Mouse (Mus musculus) limb, embryonic 15.5 days (tissue): ENCODE data around the gene Foxp1. TPM values are rescaled to one million over a fixed set of nuclear protein-coding genes. Genes with fewer than 3 reads are reported as not detected.

Experiments used
- ATAC-seq: fragments of 200-750 bp; cut with Nextera tagmentation; 2 replicates; pipeline ENCODE4 v1.8.0; 2017; ENCODE audit warnings: low read depth, moderate TSS enrichment; ENCODE audit not compliant: insufficient number of reproducible peaks, low FRiP score, low TSS enrichment
- H3K27ac ChIP-seq: fragments of 300-500 bp; sonication (generic); 2 replicates; pipeline ENCODE4 v1.5.1; 2015; ENCODE audit warnings: moderate library complexity, mild to moderate bottlenecking, inconsistent platforms
- H3K27me3 ChIP-seq: fragments of 300-500 bp; sonication (generic); 2 replicates; pipeline ENCODE4 v1.6.1; 2015; ENCODE audit warnings: inconsistent platforms
- H3K36me3 ChIP-seq: fragments of 300-500 bp; sonication (generic); 2 replicates; pipeline ENCODE4 v1.6.1; 2015; ENCODE audit warnings: inconsistent platforms
- H3K4me1 ChIP-seq: fragments of 300-500 bp; sonication (generic); 2 replicates; pipeline ENCODE4 v1.6.1; 2015; ENCODE audit warnings: inconsistent platforms
- H3K4me2 ChIP-seq: fragments of 300-500 bp; sonication (generic); 2 replicates; pipeline ENCODE4 v1.6.1; 2015; ENCODE audit warnings: mild to moderate bottlenecking, inconsistent platforms
- H3K4me3 ChIP-seq: fragments of 300-500 bp; sonication (generic); 2 replicates; pipeline ENCODE4 v1.5.1; 2015; ENCODE audit warnings: mild to moderate bottlenecking, inconsistent platforms
- H3K9ac ChIP-seq: fragments of 300-500 bp; sonication (generic); 2 replicates; pipeline ENCODE4 v1.6.1; 2015; ENCODE audit warnings: inconsistent platforms
- H3K9me3 ChIP-seq: fragments of 300-500 bp; sonication (generic); 2 replicates; pipeline ENCODE4 v1.6.1; 2016; ENCODE audit warnings: inconsistent platforms
- WGBS: fragments of 180-500 bp; shearing (Covaris S2); methylation state at CpG from one replicate; pipeline ENCODE4 v1.1.7; 2015; 5-methylcytosine and 5-hydroxymethylcytosine counted together
- polyA plus RNA-seq: library from polyadenylated mRNA; unstranded; fragments of >200 nt; fragmentation: Nextera tagmentation; extraction: Ambion mirVana; gene quantifications from 2 replicates; pipeline ENCODE4 v1.2.1, GENCODE M21; 2015

The Foxp1 gene
- polyA plus RNA-seq, 1 experiment from 2014 or later: 142 TPM

DNA sequence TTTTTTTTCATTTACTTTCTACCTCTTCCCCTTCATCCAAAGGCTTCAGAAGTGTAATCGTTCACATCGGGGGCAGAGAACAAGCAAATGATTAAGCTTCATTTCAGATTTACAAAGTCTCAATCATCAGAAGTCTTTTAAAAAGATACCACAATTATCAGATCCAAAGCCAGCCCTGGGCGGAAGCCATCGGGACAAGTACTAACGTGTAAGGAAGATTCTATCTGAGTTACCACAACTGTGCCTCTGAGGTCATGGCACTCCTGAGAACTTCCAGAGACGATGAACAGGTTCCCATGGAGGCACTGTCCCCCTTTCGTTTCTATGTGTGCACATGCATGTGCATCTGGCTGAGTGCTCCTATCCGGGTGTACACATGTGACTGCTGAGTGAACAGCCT, 269.2 kb downstream of the Foxp1 start:
- WGBS: 76% methylated on average over 8 of the region's 8 CpGs
- no peak overlapping the region for H3K9ac ChIP-seq
- no peaks in the 10 kb centered on the region for H3K9me3 ChIP-seq
- H3K4me1 ChIP-seq: no peaks in the 10 kb centered on the region
- ATAC-seq: no peak
- no peak overlapping the region for H3K4me3 ChIP-seq
- H3K36me3 ChIP-seq: no peaks in the 10 kb centered on the region
- H3K27ac ChIP-seq: no peak overlapping the region
- H3K4me2 ChIP-seq: no peak overlapping the region
- H3K27me3 ChIP-seq: no peaks in the 10 kb centered on the region

DNA sequence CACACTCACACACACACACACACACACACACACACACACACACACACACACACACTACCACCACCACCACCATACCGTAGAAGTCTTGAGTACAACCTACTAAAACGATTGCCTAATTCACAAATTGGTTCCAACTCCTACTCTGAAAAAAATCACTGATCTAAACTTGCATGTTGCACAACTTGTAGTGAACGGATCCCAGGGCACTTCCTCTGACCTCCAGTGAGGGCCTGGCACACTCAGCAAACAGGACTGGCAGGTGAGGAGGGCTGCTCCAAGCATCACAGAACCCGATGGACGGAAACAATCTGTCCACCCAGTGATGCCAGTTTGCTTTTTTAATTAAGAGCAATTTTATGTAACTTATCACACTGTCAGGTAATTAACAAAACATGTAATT, 269.7 kb downstream of the Foxp1 start:
- Histone ChIP-seq H3K4me2 (no peak overlapping the region), H3K4me3 (no peak overlapping the region), H3K4me1 (no peaks in the 10 kb centered on the region), H3K36me3 (no peaks in the 10 kb centered on the region), H3K27ac (no peak overlapping the region), H3K9me3 (no peaks in the 10 kb centered on the region), H3K27me3 (no peaks in the 10 kb centered on the region), H3K9ac (no peak overlapping the region)
- 62% methylated on average over 5 of the region's 5 CpGs for WGBS
- no peak for ATAC-seq

DNA sequence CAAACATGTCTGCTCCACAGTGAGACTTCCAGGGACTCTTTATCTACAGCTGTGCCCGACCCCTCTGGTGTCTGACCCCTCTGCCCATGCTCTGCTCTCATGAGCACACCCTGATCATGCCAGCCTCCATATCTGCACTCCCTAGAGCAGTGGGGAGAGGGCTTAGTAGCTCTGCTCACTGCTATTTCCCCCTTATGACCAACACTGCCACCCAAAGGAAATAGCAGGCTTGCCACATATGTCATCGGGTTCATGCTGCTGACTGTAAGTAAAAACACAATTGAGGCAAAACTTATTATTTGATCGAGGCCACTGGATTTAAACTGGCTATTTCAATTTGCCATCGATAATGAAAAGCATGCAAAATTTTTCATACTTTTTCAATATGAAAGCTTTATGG, 270.6 kb downstream of the Foxp1 start:
- 86% methylated on average over 4 of the region's 4 CpGs for WGBS
- no peak overlapping the region for H3K4me3 ChIP-seq
- no peaks in the 10 kb centered on the region for H3K4me1 ChIP-seq
- H3K36me3 ChIP-seq: 0 out of 2 replicates have a peak, but pooled peaks cover 3% of the 10 kb centered on the region
- no peaks in the 10 kb centered on the region for H3K27me3 ChIP-seq
- no peak overlapping the region for H3K4me2 ChIP-seq
- H3K9me3 ChIP-seq: no peaks in the 10 kb centered on the region
- H3K9ac ChIP-seq: no peak overlapping the region
- no peak for ATAC-seq
- H3K27ac ChIP-seq: no peak overlapping the region

GRCm38 (mm10) chr6:99251222-99251621, 271.3 kb downstream of the Foxp1 start:
- Histone ChIP-seq H3K27ac (no peak overlapping the region), H3K9me3 (no peaks in the 10 kb centered on the region), H3K4me2 (no peak overlapping the region), H3K4me3 (no peak overlapping the region), H3K4me1 (no peaks in the 10 kb centered on the region), H3K27me3 (no peaks in the 10 kb centered on the region), H3K9ac (no peak overlapping the region), H3K36me3 (0 out of 2 replicates have a peak, but pooled peaks cover 3% of the 10 kb centered on the region)
- no peak for ATAC-seq
- 79% methylated on average over 3 of the region's 3 CpGs for WGBS

GRCm38 (mm10) chr6:99249496-99250030, 273.0 kb downstream of the Foxp1 start:
- no peaks in the 10 kb centered on the region for H3K9me3 ChIP-seq
- H3K4me2 ChIP-seq: no peak overlapping the region
- H3K4me3 ChIP-seq: no peak overlapping the region
- H3K4me1 ChIP-seq: no peaks in the 10 kb centered on the region
- no peaks in the 10 kb centered on the region for H3K27me3 ChIP-seq
- no peak overlapping the region for H3K27ac ChIP-seq
- ATAC-seq: no peak
- 69% methylated on average over 5 of the region's 5 CpGs for WGBS
- no peak overlapping the region for H3K9ac ChIP-seq
- 0 out of 2 replicates have a peak, but pooled peaks cover 3% of the 10 kb centered on the region for H3K36me3 ChIP-seq

- WGBS: 55% methylated on average over 8 of the region's 8 CpGs
- H3K27me3 ChIP-seq: no peaks in the 10 kb centered on the region
- no peaks in the 10 kb centered on the region for H3K9me3 ChIP-seq
- no peak overlapping the region for H3K4me3 ChIP-seq
- no peaks in the 10 kb centered on the region for H3K4me1 ChIP-seq
- no peak overlapping the region for H3K9ac ChIP-seq
- 0 out of 2 replicates have a peak, but pooled peaks cover 3% of the 10 kb centered on the region for H3K36me3 ChIP-seq
- H3K27ac ChIP-seq: no peak overlapping the region
- ATAC-seq: no peak
- no peak overlapping the region for H3K4me2 ChIP-seq
Observed at GRCm38 (mm10) chr6:99248396-99248795, 274.1 kb downstream of the Foxp1 start.

DNA sequence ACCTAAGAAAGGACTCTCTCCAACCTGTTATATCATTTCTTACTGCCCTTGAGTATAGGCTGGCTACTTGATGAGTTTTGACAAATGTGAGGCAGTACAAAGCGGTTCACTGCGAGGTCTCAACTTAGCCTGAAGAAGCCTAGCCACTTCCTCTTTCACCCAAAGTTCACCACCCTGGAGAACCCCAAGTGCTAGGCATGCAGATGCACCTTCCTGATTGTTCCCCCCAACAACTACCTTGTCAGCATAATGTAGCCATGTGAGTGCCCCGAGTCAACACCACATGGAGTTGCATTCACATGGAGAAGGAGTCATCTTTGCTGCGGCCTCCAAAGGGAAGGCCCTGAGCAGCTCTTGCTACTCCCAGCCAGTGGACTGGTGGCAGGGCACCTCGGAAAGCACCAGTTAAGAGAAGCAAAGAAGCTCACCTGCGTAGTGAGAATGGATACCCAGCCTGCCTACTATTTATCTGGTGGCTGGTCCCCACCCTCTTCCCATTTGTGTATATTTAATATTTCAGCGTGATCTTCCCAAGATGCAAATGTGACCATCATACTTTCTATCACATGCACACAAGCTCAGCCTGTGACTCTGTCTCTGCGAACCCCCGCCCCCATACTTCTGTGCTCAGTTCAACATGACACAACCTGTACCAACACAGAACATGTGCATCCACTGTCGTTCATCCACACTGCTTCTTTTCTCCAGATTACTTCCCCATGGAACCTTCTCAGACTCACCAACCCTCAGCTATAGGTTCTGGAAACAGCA, 280.7 kb downstream of the Foxp1 start:
- H3K9ac ChIP-seq: no peak overlapping the region
- no peaks in the 10 kb centered on the region for H3K36me3 ChIP-seq
- no peak overlapping the region for H3K4me3 ChIP-seq
- no peak overlapping the region for H3K4me2 ChIP-seq
- no peaks in the 10 kb centered on the region for H3K9me3 ChIP-seq
- no peak for ATAC-seq
- no peak overlapping the region for H3K27ac ChIP-seq
- H3K27me3 ChIP-seq: no peaks in the 10 kb centered on the region
- WGBS: 92% methylated on average over 10 of the region's 10 CpGs
- H3K4me1 ChIP-seq: no peaks in the 10 kb centered on the region

- Histone ChIP-seq H3K9ac (no peak overlapping the region), H3K27me3 (no peaks in the 10 kb centered on the region), H3K27ac (no peak overlapping the region), H3K9me3 (no peaks in the 10 kb centered on the region), H3K4me2 (no peak overlapping the region), H3K4me3 (no peak overlapping the region), H3K4me1 (0 out of 2 replicates have a peak, but pooled peaks cover 2% of the 10 kb centered on the region), H3K36me3 (no peaks in the 10 kb centered on the region)
- ATAC-seq: no peak
Observed at GRCm38 (mm10) chr6:99240764-99241163, 281.8 kb downstream of the Foxp1 start.

DNA sequence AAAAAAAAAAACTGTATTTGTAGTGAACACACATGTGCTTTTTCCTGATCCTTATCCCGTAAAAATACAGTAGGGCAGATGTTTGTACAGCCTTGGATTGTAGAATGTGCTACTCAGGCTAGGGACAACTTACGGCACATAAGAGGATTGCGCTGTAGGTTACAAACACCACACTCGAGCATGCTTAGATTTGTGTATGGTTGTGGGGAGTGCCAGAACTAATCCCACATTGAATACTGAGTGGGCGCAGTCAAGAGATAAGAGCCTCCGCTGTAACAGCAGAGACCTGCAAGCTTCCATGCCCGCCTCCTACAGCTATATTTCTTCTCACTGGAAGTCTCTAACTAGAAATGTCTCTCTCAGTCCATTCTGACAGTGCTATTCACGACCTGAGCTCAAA, 286.9 kb downstream of the Foxp1 start:
- H3K9ac ChIP-seq: no peak overlapping the region
- H3K4me2 ChIP-seq: no peak overlapping the region
- H3K4me1 ChIP-seq: peaks cover 23% of the 10 kb centered on the region; the same call in 1 of the 2 replicates
- no peaks in the 10 kb centered on the region for H3K27me3 ChIP-seq
- no peak for ATAC-seq
- WGBS: 70% methylated on average over 8 of the region's 8 CpGs
- no peaks in the 10 kb centered on the region for H3K9me3 ChIP-seq
- peak overlapping the region; percentile 40; the same call in 1 of the 2 replicates for H3K27ac ChIP-seq
- no peaks in the 10 kb centered on the region for H3K36me3 ChIP-seq
- no peak overlapping the region for H3K4me3 ChIP-seq

DNA sequence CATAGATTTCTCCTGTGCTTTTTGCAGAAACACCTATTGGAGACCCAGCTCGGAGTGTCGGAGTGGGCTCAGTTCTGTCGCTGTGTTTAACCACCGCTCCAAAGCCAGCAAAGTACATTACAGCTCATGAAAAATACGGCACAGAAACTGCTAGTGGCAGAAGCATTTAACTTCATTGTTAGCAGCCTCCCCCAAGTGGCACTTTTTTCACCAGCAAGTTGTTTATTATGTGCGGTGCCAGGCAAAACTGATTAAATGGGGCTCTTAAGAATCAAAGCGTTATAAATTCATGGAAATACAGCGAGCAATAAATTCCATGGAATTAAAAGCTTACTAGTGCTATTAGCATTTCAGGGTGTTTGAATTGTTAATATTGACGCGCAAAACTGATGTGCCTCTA, 289.1 kb downstream of the Foxp1 start:
- WGBS: 43% methylated on average over 10 of the region's 10 CpGs

DNA sequence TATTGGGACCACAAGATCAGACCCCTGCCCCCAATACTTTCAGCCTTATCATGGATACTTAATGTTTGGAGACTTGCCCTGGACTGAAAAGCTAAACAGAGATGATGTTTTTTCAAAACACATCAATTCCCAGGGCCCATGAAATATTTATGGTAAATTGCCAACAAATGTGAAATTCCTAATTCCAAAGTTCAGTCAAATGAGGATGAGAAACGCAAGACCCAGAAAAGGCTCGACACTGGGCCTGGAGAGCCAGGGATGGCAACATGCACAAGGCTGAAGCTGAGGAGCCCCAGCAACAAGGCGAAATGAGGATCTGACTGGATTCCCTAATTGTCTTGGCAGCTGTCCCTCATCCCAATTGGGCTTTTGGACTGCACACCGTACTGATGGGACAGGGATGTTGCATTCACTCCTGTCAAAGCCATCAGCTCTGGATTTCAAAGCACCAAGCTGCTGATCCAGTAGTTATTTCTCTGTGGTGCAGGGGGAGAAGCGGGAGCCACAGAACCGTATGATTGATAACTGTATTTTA, 294.1 kb downstream of the Foxp1 start:
- no peak overlapping the region for H3K4me2 ChIP-seq
- no peak for ATAC-seq
- H3K27me3 ChIP-seq: no peaks in the 10 kb centered on the region
- H3K9me3 ChIP-seq: no peaks in the 10 kb centered on the region
- H3K9ac ChIP-seq: no peak overlapping the region
- no peak overlapping the region for H3K4me3 ChIP-seq
- WGBS: 78% methylated on average over 6 of the region's 6 CpGs
- H3K4me1 ChIP-seq: peaks cover 9% of the 10 kb centered on the region; the same call in 1 of the 2 replicates
- H3K36me3 ChIP-seq: no peaks in the 10 kb centered on the region
- no peak overlapping the region for H3K27ac ChIP-seq

More for the DNA sequence above, 289.1 kb downstream of the Foxp1 start:
- H3K9ac ChIP-seq: no peak overlapping the region
- H3K9me3 ChIP-seq: no peaks in the 10 kb centered on the region
- H3K27me3 ChIP-seq: no peaks in the 10 kb centered on the region
- H3K4me1 ChIP-seq: peaks cover 23% of the 10 kb centered on the region; the same call in 1 of the 2 replicates
- no peak overlapping the region for H3K4me2 ChIP-seq
- no peaks in the 10 kb centered on the region for H3K36me3 ChIP-seq
- ATAC-seq: no peak
- H3K4me3 ChIP-seq: no peak overlapping the region
- no peak overlapping the region for H3K27ac ChIP-seq

GRCm38 (mm10) chr6:99221147-99221546, 301.4 kb downstream of the Foxp1 start:
- no peak overlapping the region for H3K9ac ChIP-seq
- no peaks in the 10 kb centered on the region for H3K9me3 ChIP-seq
- ATAC-seq: no peak
- no peak overlapping the region for H3K27ac ChIP-seq
- H3K4me1 ChIP-seq: no peaks in the 10 kb centered on the region
- no peak overlapping the region for H3K4me2 ChIP-seq
- no peaks in the 10 kb centered on the region for H3K36me3 ChIP-seq
- no peaks in the 10 kb centered on the region for H3K27me3 ChIP-seq
- 78% methylated on average over 5 of the region's 5 CpGs for WGBS
- H3K4me3 ChIP-seq: no peak overlapping the region
